11 mouse cellular contexts compared by ENCODE assay signal in the genomic region with DNA sequence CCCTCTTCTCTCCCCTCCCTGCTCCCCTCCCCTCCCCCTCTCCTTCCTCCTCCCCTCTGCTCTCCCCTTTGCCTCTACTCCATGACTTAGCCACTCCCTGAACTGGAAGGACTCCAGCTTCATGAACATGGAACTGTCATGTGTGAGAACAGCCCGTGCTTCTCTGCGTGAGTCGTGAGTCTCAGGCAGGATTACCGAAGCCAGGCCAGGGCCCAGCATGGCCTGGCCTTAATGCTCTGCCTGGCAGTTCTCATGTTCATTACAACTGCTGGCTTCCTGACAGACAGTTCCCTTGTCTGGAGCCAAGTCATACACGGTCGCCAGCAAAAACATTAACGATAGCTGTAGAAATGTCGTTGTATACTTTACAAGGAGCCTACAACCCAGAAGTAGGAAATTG.
A peak's percentile ranks its signal among the peaks of the same experiment; 100 is the strongest.
DNase-seq lines count a peak whose midpoint lies in the region; ATAC-seq and TF ChIP-seq lines count a peak whose summit lies in the region.
"Had no signal": no experiment of that assay in that cellular context is flagged by ENCODE, and none has a peak within 500 bp of the region (broad histone marks: within the 10 kb centered on the region; RNA-seq: fewer than 3 reads in every experiment).

No protein-coding gene starts in this region.

- no peaks in the 10 kb centered on the region; the same call in 1 of the 2 replicates for H3K4me1 ChIP-seq in hindbrain, embryonic 16.5 days (ENCODE audit: control insufficient read depth, insufficient read depth, low read depth, low read length)
- H3K4me1 ChIP-seq in hindbrain, embryonic 11.5 days (replicated peaks; ENCODE audit: control insufficient read depth, insufficient read depth, low read length), result no peaks in the 10 kb centered on the region
- H3K4me1 ChIP-seq in midbrain, postnatal 0 days (ENCODE audit: insufficient read depth, low read length), result no peaks in the 10 kb centered on the region
- no peaks in the 10 kb centered on the region for H3K4me1 ChIP-seq in midbrain, embryonic 10.5 days
- no peaks in the 10 kb centered on the region for H3K4me1 ChIP-seq in stomach, postnatal 0 days (replicated peaks; ENCODE audit: control insufficient read depth, insufficient read depth)
- H3K4me1 ChIP-seq: embryonic facial prominence, embryonic 15.5 days had no signal

- intact Hi-C loops in left cerebral cortex, postnatal 25 days (cut with DNase I), result no loop called here

- H3K9ac ChIP-seq in hindbrain, embryonic 16.5 days (ENCODE audit: low read depth, low read length), result no peak overlapping the region
- no peak overlapping the region for H3K9ac ChIP-seq in hindbrain, embryonic 11.5 days (ENCODE audit: low read depth, low read length)
- H3K9ac ChIP-seq in midbrain, postnatal 0 days (replicated peaks; ENCODE audit: low read length, poor library complexity, severe bottlenecking), result no peak overlapping the region
- H3K9ac ChIP-seq in stomach, postnatal 0 days (ENCODE audit: low read length), result no peak overlapping the region
- H3K9ac ChIP-seq: embryonic facial prominence, embryonic 15.5 days; liver, embryonic 14.5 days had no signal

- H3K27ac ChIP-seq in hindbrain, embryonic 16.5 days (ENCODE audit: low read depth, low read length), result no peak overlapping the region
- no peak overlapping the region for H3K27ac ChIP-seq in hindbrain, embryonic 11.5 days (ENCODE audit: low read depth, low read length)
- no peak overlapping the region for H3K27ac ChIP-seq in midbrain, postnatal 0 days (ENCODE audit: low read depth, low read length)
- H3K27ac ChIP-seq in midbrain, embryonic 10.5 days (replicated peaks), result no peak overlapping the region
- H3K27ac ChIP-seq in stomach, postnatal 0 days (replicated peaks), result no peak overlapping the region
- H3K27ac ChIP-seq: embryonic facial prominence, embryonic 15.5 days; liver, embryonic 14.5 days had no signal

- 67% methylated on average over 8 of the region's 8 CpGs for WGBS in hindbrain, embryonic 16.5 days
- WGBS in hindbrain, embryonic 11.5 days, result 93% methylated on average over 8 of the region's 8 CpGs
- 78% methylated on average over 8 of the region's 8 CpGs for WGBS in midbrain, postnatal 0 days
- WGBS in midbrain, embryonic 10.5 days, result 94% methylated on average over 8 of the region's 8 CpGs
- WGBS in stomach, postnatal 0 days, result 49% methylated on average over 8 of the region's 8 CpGs

- no peak overlapping the region for H3K4me3 ChIP-seq in hindbrain, embryonic 16.5 days (ENCODE audit: low read length)
- H3K4me3 ChIP-seq in hindbrain, embryonic 11.5 days (ENCODE audit: low read depth, low read length), result no peak overlapping the region
- H3K4me3 ChIP-seq in midbrain, postnatal 0 days (ENCODE audit: low read depth, low read length), result no peak overlapping the region
- no peak overlapping the region for H3K4me3 ChIP-seq in midbrain, embryonic 10.5 days
- H3K4me3 ChIP-seq in stomach, postnatal 0 days (ENCODE audit: low read depth, low read length), result no peak overlapping the region
- H3K4me3 ChIP-seq: embryonic facial prominence, embryonic 15.5 days had no signal

- H3K27me3 ChIP-seq in hindbrain, embryonic 16.5 days (replicated peaks; ENCODE audit: control insufficient read depth, insufficient read depth, low read length), result no peaks in the 10 kb centered on the region
- no peaks in the 10 kb centered on the region for H3K27me3 ChIP-seq in hindbrain, embryonic 11.5 days (ENCODE audit: control insufficient read depth, insufficient read depth, low read length)
- no peaks in the 10 kb centered on the region for H3K27me3 ChIP-seq in midbrain, postnatal 0 days (ENCODE audit: insufficient read depth, low read length)
- H3K27me3 ChIP-seq in midbrain, embryonic 10.5 days (ENCODE audit: low read depth, poor library complexity, severe bottlenecking), result no peaks in the 10 kb centered on the region
- H3K27me3 ChIP-seq in stomach, postnatal 0 days (ENCODE audit: control insufficient read depth, insufficient read depth, low read length), result no peaks in the 10 kb centered on the region
- H3K27me3 ChIP-seq: embryonic facial prominence, embryonic 15.5 days had no signal

- no peak overlapping the region for H3K4me2 ChIP-seq in hindbrain, embryonic 16.5 days (ENCODE audit: low read length)
- no peak overlapping the region for H3K4me2 ChIP-seq in hindbrain, embryonic 11.5 days (replicated peaks; ENCODE audit: low read depth, low read length)
- no peak overlapping the region for H3K4me2 ChIP-seq in midbrain, postnatal 0 days (ENCODE audit: low read depth, low read length, poor library complexity, severe bottlenecking)
- no peak overlapping the region for H3K4me2 ChIP-seq in stomach, postnatal 0 days (replicated peaks; ENCODE audit: low read depth)
- H3K4me2 ChIP-seq: embryonic facial prominence, embryonic 15.5 days had no signal

- no peak for DNase-seq in hindbrain, embryonic 11.5 days (ENCODE audit: low spot score)
- peak; percentile 93 for DNase-seq in midbrain, postnatal 0 days (ENCODE audit: low spot score)
- DNase-seq in midbrain, embryonic 10.5 days (ENCODE audit: low spot score), result no peak
- DNase-seq in cerebellum, postnatal 25 days, result peak; percentile 61 to 67
- no peak for DNase-seq in stomach, postnatal 0 days (ENCODE audit: low spot score)
- DNase-seq in left cerebral cortex, postnatal 25 days (ENCODE audit: low spot score in 2 of 2), result no peak
- DNase-seq: thymus, postnatal 25 days had no signal

- TF ChIP-seq EP300 in stomach, postnatal 0 days (optimal IDR thresholded peaks at IDR 0.05), result no peak

- ATAC-seq in hindbrain, embryonic 16.5 days, result peak; percentile 63; the same call in 1 of the 2 replicates
- ATAC-seq in hindbrain, embryonic 11.5 days (ENCODE audit: low FRiP score), result no peak
- no peak for ATAC-seq in midbrain, postnatal 0 days (ENCODE audit: low FRiP score)
- peak; percentile 57; the same call in 1 of the 2 replicates for ATAC-seq in stomach, postnatal 0 days (ENCODE audit: low FRiP score, low TSS enrichment)
- ATAC-seq: midbrain, embryonic 16.5 days had no signal

- TF ChIP-seq CTCF in midbrain, postnatal 0 days (IDR thresholded peaks at IDR 0.05), result no peak
- no peak for TF ChIP-seq CTCF in stomach, postnatal 0 days (IDR thresholded peaks at IDR 0.05; ENCODE audit: low read depth)

- H3K9me3 ChIP-seq in hindbrain, embryonic 16.5 days (ENCODE audit: control insufficient read depth, low read length), result no peaks in the 10 kb centered on the region
- H3K9me3 ChIP-seq in hindbrain, embryonic 11.5 days (ENCODE audit: control insufficient read depth, low read length), result no peaks in the 10 kb centered on the region
- H3K9me3 ChIP-seq in midbrain, postnatal 0 days (ENCODE audit: low read length), result no peaks in the 10 kb centered on the region
- no peaks in the 10 kb centered on the region for H3K9me3 ChIP-seq in midbrain, embryonic 10.5 days (replicated peaks)
- H3K9me3 ChIP-seq in stomach, postnatal 0 days (ENCODE audit: control insufficient read depth, low read length), result no peaks in the 10 kb centered on the region
- H3K9me3 ChIP-seq: embryonic facial prominence, embryonic 15.5 days had no signal

- H3K36me3 ChIP-seq in hindbrain, embryonic 16.5 days (ENCODE audit: control insufficient read depth, insufficient read depth, low read length), result no peaks in the 10 kb centered on the region
- no peaks in the 10 kb centered on the region for H3K36me3 ChIP-seq in hindbrain, embryonic 11.5 days (ENCODE audit: control insufficient read depth, insufficient read depth, low read length)
- H3K36me3 ChIP-seq in midbrain, postnatal 0 days (ENCODE audit: insufficient read depth, low read length), result no peaks in the 10 kb centered on the region
- no peaks in the 10 kb centered on the region for H3K36me3 ChIP-seq in midbrain, embryonic 10.5 days
- H3K36me3 ChIP-seq in stomach, postnatal 0 days (ENCODE audit: control insufficient read depth, insufficient read depth, low read length), result no peaks in the 10 kb centered on the region
- H3K36me3 ChIP-seq: embryonic facial prominence, embryonic 15.5 days had no signal

Comparison
In these comparisons a context has a peak if more than half of its experiments do, and no peak if none do; other contexts are left out.
1. ATAC-seq: peak in hindbrain, embryonic 16.5 days (single experiment) and stomach, postnatal 0 days (single experiment); none in hindbrain, embryonic 11.5 days (single experiment) and midbrain, postnatal 0 days (single experiment).
2. DNase-seq: peak in midbrain, postnatal 0 days (single experiment) and cerebellum, postnatal 25 days (2 of 2); none in hindbrain, embryonic 11.5 days (single experiment), midbrain, embryonic 10.5 days (single experiment), stomach, postnatal 0 days (single experiment) and left cerebral cortex, postnatal 25 days (0 of 2).